Mouse (Mus musculus): Measurements from ENCODE around the gene Aarsd1. TPM values are rescaled to one million over a fixed set of nuclear protein-coding genes. Genes with fewer than 3 reads are reported as not detected.
"Not testable (repeated sequence)": the region's sequence is repeated elsewhere in the genome, so short reads cannot be mapped to it uniquely, and the experiment has no call there.

Gene Aarsd1
- total RNA-seq, 2 experiments from 2014 or later, result 11.6 to 22.9 TPM

GRCm38 (mm10) chr11:101395110-101395509 is 22.3 kb downstream of the Aarsd1 start:
- 0 out of 2 replicates have a peak, but pooled peaks have one; percentile 40 for ATAC-seq (ENCODE audit: poor library complexity, severe bottlenecking)

GRCm38 (mm10) chr11:101381817-101382216 is 35.6 kb downstream of the Aarsd1 start:
- no peak for ATAC-seq (ENCODE audit: poor library complexity, severe bottlenecking)

- ATAC-seq (ENCODE audit: poor library complexity, severe bottlenecking), result no peak
Observed at GRCm38 (mm10) chr11:101378926-101379325, 38.5 kb downstream of the Aarsd1 start.

- not testable (repeated sequence) for ATAC-seq (ENCODE audit: poor library complexity, severe bottlenecking)
Observed at GRCm38 (mm10) chr11:101378196-101378595, 39.2 kb downstream of the Aarsd1 start.

- no peak for ATAC-seq (ENCODE audit: poor library complexity, severe bottlenecking)
Observed at GRCm38 (mm10) chr11:101374421-101374938, 42.9 kb downstream of the Aarsd1 start.

- no peak for ATAC-seq (ENCODE audit: poor library complexity, severe bottlenecking)
Observed at GRCm38 (mm10) chr11:101370141-101370540, 47.3 kb downstream of the Aarsd1 start.

GRCm38 (mm10) chr11:101367326-101367935 is 50.0 kb downstream of the Aarsd1 start, which contains the start of gene G6pc:
Gene G6pc, plus strand, starts transcription at chr11:101367561.
- ATAC-seq (ENCODE audit: poor library complexity, severe bottlenecking), result no peak

GRCm38 (mm10) chr11:101364531-101364931 is 52.9 kb downstream of the Aarsd1 start:
- no peak for ATAC-seq (ENCODE audit: poor library complexity, severe bottlenecking)

- no peak for ATAC-seq (ENCODE audit: poor library complexity, severe bottlenecking)
Observed at GRCm38 (mm10) chr11:101360651-101361113, 56.7 kb downstream of the Aarsd1 start.

GRCm38 (mm10) chr11:101359776-101360175 is 57.6 kb downstream of the Aarsd1 start:
- ATAC-seq (ENCODE audit: poor library complexity, severe bottlenecking), result no peak

- ATAC-seq (ENCODE audit: poor library complexity, severe bottlenecking), result no peak
Observed at GRCm38 (mm10) chr11:101357505-101358182, 59.8 kb downstream of the Aarsd1 start.

Other genes starting within 250 kb of the Aarsd1 start
- gene Cntnap1, start 247.1 kb downstream of the Aarsd1 start, total RNA-seq (2015), result not detected in 2 replicates
- gene Cntnap1, start 247.1 kb downstream of the Aarsd1 start, total RNA-seq (2017), result 0.07 TPM in 1 of 2 replicates, not detected in the other
- 0.96 and 1.6 TPM in 2 replicates for gene Plekhh3, start 246.3 kb downstream of the Aarsd1 start, total RNA-seq (2015)
- gene Plekhh3, start 246.3 kb downstream of the Aarsd1 start, total RNA-seq (2017), result 1.8 and 3.8 TPM in 2 replicates
- 0.11 TPM in 1 of 2 replicates, not detected in the other for gene Ccr10, start 242.2 kb downstream of the Aarsd1 start, total RNA-seq (2015)
- 0.07 and 0.37 TPM in 2 replicates for gene Ccr10, start 242.2 kb downstream of the Aarsd1 start, total RNA-seq (2017)
- 20.0 and 20.8 TPM in 2 replicates for gene Ezh1, start 191.2 kb downstream of the Aarsd1 start, total RNA-seq (2015)
- 20.0 and 20.1 TPM in 2 replicates for gene Ezh1, start 191.2 kb downstream of the Aarsd1 start, total RNA-seq (2017)
- not detected in 2 replicates for gene Ramp2, start 171.6 kb downstream of the Aarsd1 start, total RNA-seq (2015)
- gene Ramp2, start 171.6 kb downstream of the Aarsd1 start, total RNA-seq (2017), result not detected in 2 replicates
- 169 and 184 TPM in 2 replicates for gene Vps25, start 163.9 kb downstream of the Aarsd1 start, total RNA-seq (2015)
- 54.6 and 55.7 TPM in 2 replicates for gene Vps25, start 163.9 kb downstream of the Aarsd1 start, total RNA-seq (2017)
- gene Wnk4, start 157.0 kb downstream of the Aarsd1 start, total RNA-seq (2015), result 0.27 TPM in 1 of 2 replicates, not detected in the other
- 0.15 TPM in 1 of 2 replicates, not detected in the other for gene Wnk4, start 157.0 kb downstream of the Aarsd1 start, total RNA-seq (2017)
- 1.2 and 1.6 TPM in 2 replicates for gene Cntd1, start 138.6 kb downstream of the Aarsd1 start, total RNA-seq (2015)
- 1.7 TPM in 2 replicates for gene Cntd1, start 138.6 kb downstream of the Aarsd1 start, total RNA-seq (2017)
- 69.8 and 71.2 TPM in 2 replicates for gene Coa3, start 138.5 kb downstream of the Aarsd1 start, total RNA-seq (2015)
- 23.2 and 33.6 TPM in 2 replicates for gene Coa3, start 138.5 kb downstream of the Aarsd1 start, total RNA-seq (2017)
- 62.2 and 68.0 TPM in 2 replicates for gene Becn1, start 115.3 kb downstream of the Aarsd1 start, total RNA-seq (2015)
- 129 and 168 TPM in 2 replicates for gene Becn1, start 115.3 kb downstream of the Aarsd1 start, total RNA-seq (2017)
- 90.6 and 116 TPM in 2 replicates for gene Psme3, start 101.4 kb downstream of the Aarsd1 start, total RNA-seq (2015)
- 62.1 and 91.5 TPM in 2 replicates for gene Psme3, start 101.4 kb downstream of the Aarsd1 start, total RNA-seq (2017)
- gene Aoc2, start 92.6 kb downstream of the Aarsd1 start, total RNA-seq (2015), result 0.98 and 2.1 TPM in 2 replicates
- gene Aoc2, start 92.6 kb downstream of the Aarsd1 start, total RNA-seq (2017), result 0.95 and 1.4 TPM in 2 replicates
- gene Aoc3, start 87.0 kb downstream of the Aarsd1 start, total RNA-seq (2015), result 0.05 TPM in 1 of 2 replicates, not detected in the other
- gene Aoc3, start 87.0 kb downstream of the Aarsd1 start, total RNA-seq (2017), result not detected in 2 replicates
- not detected in 2 replicates for gene G6pc, start 50.1 kb downstream of the Aarsd1 start, total RNA-seq (2015)
- not detected in 2 replicates for gene G6pc, start 50.1 kb downstream of the Aarsd1 start, total RNA-seq (2017)
- 1.7 TPM in 1 of 2 replicates, not detected in the other for gene Gm27029, start 7.2 kb upstream of the Aarsd1 start, total RNA-seq (2015)
- 0.95 and 1.3 TPM in 2 replicates for gene Gm27029, start 7.2 kb upstream of the Aarsd1 start, total RNA-seq (2017)
- 2.4 and 3.0 TPM in 2 replicates for gene Rundc1, start 7.5 kb upstream of the Aarsd1 start, total RNA-seq (2015)
- gene Rundc1, start 7.5 kb upstream of the Aarsd1 start, total RNA-seq (2017), result 3.1 and 3.3 TPM in 2 replicates
- gene Ptges3l, start 7.7 kb upstream of the Aarsd1 start, total RNA-seq (2015), result 0.43 and 2.5 TPM in 2 replicates
- 0.66 TPM in 1 of 2 replicates, not detected in the other for gene Ptges3l, start 7.7 kb upstream of the Aarsd1 start, total RNA-seq (2017)
- 334 and 336 TPM in 2 replicates for gene Rpl27, start 24.7 kb upstream of the Aarsd1 start, total RNA-seq (2015)
- 2,102 and 2,594 TPM in 2 replicates for gene Rpl27, start 24.7 kb upstream of the Aarsd1 start, total RNA-seq (2017)
- gene Ifi35, start 30.8 kb upstream of the Aarsd1 start, total RNA-seq (2015), result 60.6 and 62.4 TPM in 2 replicates
- gene Ifi35, start 30.8 kb upstream of the Aarsd1 start, total RNA-seq (2017), result 47.3 and 56.5 TPM in 2 replicates
- gene Rnd2, start 47.4 kb upstream of the Aarsd1 start, total RNA-seq (2015), result 0.13 and 0.16 TPM in 2 replicates
- gene Rnd2, start 47.4 kb upstream of the Aarsd1 start, total RNA-seq (2017), result 0.20 TPM in 1 of 2 replicates, not detected in the other
- 7.3 and 10.8 TPM in 2 replicates for gene Vat1, start 48.6 kb upstream of the Aarsd1 start, total RNA-seq (2015)
- gene Vat1, start 48.6 kb upstream of the Aarsd1 start, total RNA-seq (2017), result 3.4 and 5.2 TPM in 2 replicates
- 15.3 and 15.9 TPM in 2 replicates for gene Brca1, start 134.3 kb upstream of the Aarsd1 start, total RNA-seq (2015)
- 26.8 and 34.8 TPM in 2 replicates for gene Brca1, start 134.3 kb upstream of the Aarsd1 start, total RNA-seq (2017)
- 32.4 and 33.9 TPM in 2 replicates for gene Nbr1, start 134.5 kb upstream of the Aarsd1 start, total RNA-seq (2015)
- gene Nbr1, start 134.5 kb upstream of the Aarsd1 start, total RNA-seq (2017), result 53.6 and 60.7 TPM in 2 replicates
- gene Tmem106a, start 164.6 kb upstream of the Aarsd1 start, total RNA-seq (2015), result 35.3 and 35.7 TPM in 2 replicates
- 20.5 and 24.1 TPM in 2 replicates for gene Tmem106a, start 164.6 kb upstream of the Aarsd1 start, total RNA-seq (2017)
- not detected in 2 replicates for gene Gm11634, start 181.6 kb upstream of the Aarsd1 start, total RNA-seq (2015)
- not detected in 2 replicates for gene Gm11634, start 181.6 kb upstream of the Aarsd1 start, total RNA-seq (2017)
- gene Rdm1, start 209.6 kb upstream of the Aarsd1 start, total RNA-seq (2015), result 22.6 and 28.8 TPM in 2 replicates
- gene Rdm1, start 209.6 kb upstream of the Aarsd1 start, total RNA-seq (2017), result 18.1 and 23.1 TPM in 2 replicates
- gene Arl4d, start 247.9 kb upstream of the Aarsd1 start, total RNA-seq (2015), result 1.7 and 2.3 TPM in 2 replicates
- 1.0 and 2.1 TPM in 2 replicates for gene Arl4d, start 247.9 kb upstream of the Aarsd1 start, total RNA-seq (2017)